Mouse (Mus musculus): ENCODE measurements around the gene Gm45844. TPM values are rescaled to one million over a fixed set of nuclear protein-coding genes. Genes with fewer than 3 reads are reported as not detected.

The Gm45844 gene
- polyA plus RNA-seq, 1 experiment from 2014 or later: 1.4 TPM

DNA sequence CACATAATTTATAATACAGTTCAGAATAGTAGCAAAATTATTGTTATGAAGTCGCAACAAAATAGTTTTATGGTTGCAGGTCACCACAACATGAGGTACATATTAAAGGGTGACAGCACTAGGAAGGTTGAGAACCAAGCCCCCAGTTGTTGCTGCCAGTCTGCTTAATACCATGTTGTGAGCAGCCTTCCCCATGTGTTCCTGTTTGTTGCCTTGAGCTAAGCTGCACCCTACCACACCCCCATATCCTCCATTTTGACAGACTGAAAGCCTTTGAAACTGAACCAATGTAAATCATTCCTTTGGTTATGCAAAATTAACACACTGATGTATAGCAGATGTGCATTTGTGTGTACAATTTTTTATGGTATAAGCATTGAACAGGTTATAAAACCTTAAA lies 92.2 kb downstream of the Gm45844 start:
- no peaks in the 10 kb centered on the region for H3K4me1 ChIP-seq (ENCODE audit: control insufficient read depth, insufficient read depth, low read length)
- no peak overlapping the region for H3K9ac ChIP-seq (ENCODE audit: low read depth, low read length)
- no peak for ATAC-seq (replicated peaks; ENCODE audit: insufficient number of reproducible peaks, low FRiP score, low TSS enrichment)
- H3K36me3 ChIP-seq (ENCODE audit: control insufficient read depth, insufficient read depth, low read length): peaks cover 13% of the 10 kb centered on the region
- 83% methylated on average over 1 of the region's 1 CpGs for WGBS (ENCODE audit: insufficient replicate concordance)
- no peak overlapping the region for H3K4me3 ChIP-seq (ENCODE audit: low read depth, low read length)
- H3K27ac ChIP-seq (ENCODE audit: low read depth, low read length): no peak overlapping the region
- H3K27me3 ChIP-seq (ENCODE audit: control insufficient read depth, insufficient read depth, low read length): no peaks in the 10 kb centered on the region
- no peak overlapping the region for H3K4me2 ChIP-seq
- H3K9me3 ChIP-seq (replicated peaks; ENCODE audit: control insufficient read depth, low read length): no peaks in the 10 kb centered on the region

DNA sequence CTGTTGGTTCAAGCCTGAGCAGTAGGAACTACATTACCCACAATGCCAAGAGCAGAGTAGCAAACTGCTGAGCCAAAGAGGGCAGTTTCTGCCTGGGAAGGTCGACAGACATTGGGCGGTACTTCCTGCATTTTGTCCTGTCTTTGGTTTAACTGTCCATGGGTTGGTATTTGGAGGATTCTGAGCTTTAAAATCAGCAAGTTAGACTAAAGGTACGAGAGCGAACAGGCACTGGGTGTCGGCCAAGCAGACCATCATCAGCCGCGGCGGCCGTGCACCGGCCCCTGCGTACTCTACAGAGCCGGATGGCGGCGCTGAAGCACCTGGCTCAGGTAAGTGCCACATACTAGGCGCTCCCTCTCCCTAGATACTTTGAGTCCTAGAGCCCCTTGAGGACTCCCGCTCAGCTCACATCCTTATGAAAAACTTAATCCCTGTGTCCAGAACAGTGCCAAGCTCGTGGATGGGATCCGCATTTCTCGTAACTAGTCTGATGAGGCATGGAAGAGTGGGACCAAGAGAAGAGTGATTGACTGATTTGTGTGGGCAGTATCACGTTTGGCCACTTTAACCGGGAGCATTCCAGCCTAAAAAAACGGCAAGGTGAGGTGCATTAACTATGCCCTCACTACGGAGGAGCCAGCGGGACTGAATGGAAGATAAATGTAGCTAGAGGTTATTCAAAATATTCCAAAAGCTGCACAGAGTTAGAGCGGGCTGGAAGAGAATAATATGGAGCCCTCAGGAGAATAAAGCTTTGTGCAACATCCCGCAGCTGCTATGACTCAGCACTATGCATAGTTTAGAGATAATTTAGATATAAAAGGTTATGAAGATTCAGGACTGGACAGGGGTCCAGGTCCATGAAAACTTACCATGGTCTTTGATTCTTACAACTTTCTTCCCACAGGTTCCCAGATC lies 106.6 kb downstream of the Gm45844 start, which contains the start of gene Zfp418:
Zfp418 (plus strand) TSS at position 104 of the 921 bp plus-strand sequence.
- no peaks in the 10 kb centered on the region for H3K27me3 ChIP-seq (ENCODE audit: control insufficient read depth, insufficient read depth, low read length)
- H3K27ac ChIP-seq (ENCODE audit: low read depth, low read length): no peak within 1 kb of the TSS
- H3K4me2 ChIP-seq: peak within 1 kb of the TSS; percentile 75
- H3K4me3 ChIP-seq (ENCODE audit: low read depth, low read length): peak within 1 kb of the TSS; percentile 73
- no peaks in the 10 kb centered on the region for H3K9me3 ChIP-seq (replicated peaks; ENCODE audit: control insufficient read depth, low read length)
- ATAC-seq (replicated peaks; ENCODE audit: insufficient number of reproducible peaks, low FRiP score, low TSS enrichment): peak; percentile 91
- H3K36me3 ChIP-seq (ENCODE audit: control insufficient read depth, insufficient read depth, low read length): peaks cover 5% of the 10 kb centered on the region; the same call in 1 of the 2 replicates
- H3K9ac ChIP-seq (ENCODE audit: low read depth, low read length): peak within 1 kb of the TSS; percentile 78
- no peaks in the 10 kb centered on the region for H3K4me1 ChIP-seq (ENCODE audit: control insufficient read depth, insufficient read depth, low read length)
- WGBS (ENCODE audit: insufficient replicate concordance): 2% methylated on average over 26 of the region's 26 CpGs

Small RNA genes within 50 kb of the gene (microRNA-seq; reads per million reads assigned to microRNA genes)
- 0.81 reads per million, percentile 9 among the genes with 10 or more reads in this experiment for gene Mir5620 (ENCODE audit: borderline number of aligned reads)

Other genes starting within 250 kb of the Gm45844 start
- gene Zfp954, start 156.8 kb downstream of the Gm45844 start, polyA plus RNA-seq (2014; fragmentation: Nextera tagmentation; extraction: Ambion mirVana): 7.6 and 9.7 TPM in 2 replicates
- 0.61 and 0.67 TPM in 2 replicates for gene Zfp773, start 141.5 kb downstream of the Gm45844 start, polyA plus RNA-seq (2014; fragmentation: Nextera tagmentation; extraction: Ambion mirVana)
- gene Zfp418, start 107.0 kb downstream of the Gm45844 start, polyA plus RNA-seq (2014; fragmentation: Nextera tagmentation; extraction: Ambion mirVana): 1.5 and 2.0 TPM in 2 replicates
- gene Zfp772, start 68.3 kb downstream of the Gm45844 start, polyA plus RNA-seq (2014; fragmentation: Nextera tagmentation; extraction: Ambion mirVana): 4.6 TPM in 2 replicates
- 0.17 TPM in 1 of 2 replicates, not detected in the other for gene Vmn2r29, start 31.0 kb downstream of the Gm45844 start, polyA plus RNA-seq (2014; fragmentation: Nextera tagmentation; extraction: Ambion mirVana)
- 35.7 and 44.3 TPM in 2 replicates for gene Clcn4, start 22.6 kb upstream of the Gm45844 start, polyA plus RNA-seq (2014; fragmentation: Nextera tagmentation; extraction: Ambion mirVana)
- gene Vmn2r30, start 59.3 kb upstream of the Gm45844 start, polyA plus RNA-seq (2014; fragmentation: Nextera tagmentation; extraction: Ambion mirVana): not detected in 2 replicates
- gene Gm45783, start 96.3 kb upstream of the Gm45844 start, polyA plus RNA-seq (2014; fragmentation: Nextera tagmentation; extraction: Ambion mirVana): not detected in 2 replicates
- not detected in 2 replicates for gene Vmn2r31, start 121.4 kb upstream of the Gm45844 start, polyA plus RNA-seq (2014; fragmentation: Nextera tagmentation; extraction: Ambion mirVana)
- not detected in 2 replicates for gene Vmn2r32, start 201.7 kb upstream of the Gm45844 start, polyA plus RNA-seq (2014; fragmentation: Nextera tagmentation; extraction: Ambion mirVana)

Data from heart, embryonic 11.5 days (tissue).